Mouse (Mus musculus) cerebellum, adult 18-20 months (tissue): ENCODE results near the gene Itga6.

Source experiments
- DNase-seq, 2 experiments: peaks; one replicate each; pipeline ENCODE4 v3.0.0; 2021

Gene Itga6

DNA sequence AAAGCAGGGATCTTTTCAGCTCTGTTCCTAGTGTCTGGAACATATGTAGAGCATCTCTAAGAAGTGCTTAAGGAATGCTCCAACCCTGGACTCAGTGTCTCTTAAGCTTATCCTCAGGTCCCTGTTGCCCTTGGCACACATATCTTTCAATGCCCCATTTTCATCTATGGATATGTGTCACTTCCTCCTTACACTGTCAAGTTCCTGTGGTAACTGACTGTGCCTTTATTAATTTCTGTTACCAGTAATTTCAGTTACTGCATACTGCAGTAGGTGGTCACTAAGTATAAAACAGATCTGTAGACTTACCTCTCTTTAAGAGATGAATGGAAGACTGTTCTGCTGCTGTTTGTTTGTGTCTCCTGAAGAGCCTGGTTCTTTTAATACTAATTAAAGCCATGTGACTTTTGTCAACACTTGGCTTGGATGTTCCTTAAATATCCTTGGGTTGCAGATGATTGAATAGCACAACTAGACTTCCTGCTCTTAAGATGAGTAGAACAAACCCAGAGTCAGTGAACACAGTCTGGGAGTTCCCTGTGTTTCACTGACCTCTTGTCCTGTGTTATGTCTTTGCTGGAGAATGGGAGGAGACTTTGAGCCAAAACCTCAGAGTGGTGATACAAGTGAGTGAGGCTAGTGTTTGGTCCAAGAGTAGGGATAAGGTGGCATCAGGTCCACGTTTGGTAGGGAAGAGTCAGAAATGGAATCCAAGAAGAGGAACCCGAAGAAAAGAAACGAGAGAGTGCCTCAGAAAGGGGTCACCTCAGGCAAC is 19.7 kb downstream of the Itga6 start:
- no peak for DNase-seq

DNA sequence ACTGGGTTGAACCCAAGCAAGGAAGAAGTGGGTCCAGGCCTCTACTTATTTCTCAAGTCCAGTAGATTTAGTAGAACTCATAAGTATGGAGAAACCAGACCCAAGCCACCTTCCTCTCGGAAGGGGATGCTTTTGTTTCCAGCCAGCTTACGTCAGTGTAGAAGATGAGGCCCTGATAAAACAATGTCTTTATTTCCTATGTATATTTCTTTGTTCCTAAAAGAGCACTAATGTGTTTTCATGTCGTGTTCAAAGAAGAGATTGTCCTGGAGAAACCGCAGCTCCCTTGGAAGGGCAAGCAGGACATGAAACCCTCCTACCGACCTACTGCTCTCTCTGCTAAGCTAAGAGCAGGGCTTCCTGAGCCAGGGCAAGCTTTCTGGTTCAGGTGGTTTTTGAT is 20.6 kb downstream of the Itga6 start:
- DNase-seq, result no peak

DNA sequence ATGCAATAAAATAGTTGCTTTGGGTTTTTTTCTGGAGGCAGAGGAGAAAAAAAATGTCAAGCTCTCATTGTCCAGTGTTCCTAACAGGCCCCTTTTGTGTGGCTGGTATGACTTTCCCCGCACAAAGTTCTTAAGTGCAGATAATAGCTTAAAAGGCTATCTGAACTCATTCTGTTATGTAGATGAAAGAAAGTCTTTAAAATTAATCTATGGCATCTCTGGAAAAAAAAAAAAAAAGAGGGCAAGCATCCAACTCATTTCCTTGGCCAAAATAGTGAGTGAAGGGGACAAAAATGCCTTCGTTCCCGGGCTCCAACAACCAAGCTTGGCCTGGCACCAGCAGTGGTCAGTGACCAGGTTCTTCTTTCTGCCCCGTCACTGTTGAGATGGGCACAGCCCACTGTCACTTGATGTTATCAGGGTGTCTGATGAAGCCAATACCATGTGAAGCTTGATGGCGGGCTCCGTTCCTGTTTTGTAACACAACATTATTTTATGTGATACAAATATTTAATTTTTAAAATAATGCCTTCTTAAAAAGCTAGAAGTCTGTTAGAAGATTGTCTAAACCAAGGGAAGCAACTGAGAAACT is 21.7 kb downstream of the Itga6 start:
- no peak for DNase-seq

DNA sequence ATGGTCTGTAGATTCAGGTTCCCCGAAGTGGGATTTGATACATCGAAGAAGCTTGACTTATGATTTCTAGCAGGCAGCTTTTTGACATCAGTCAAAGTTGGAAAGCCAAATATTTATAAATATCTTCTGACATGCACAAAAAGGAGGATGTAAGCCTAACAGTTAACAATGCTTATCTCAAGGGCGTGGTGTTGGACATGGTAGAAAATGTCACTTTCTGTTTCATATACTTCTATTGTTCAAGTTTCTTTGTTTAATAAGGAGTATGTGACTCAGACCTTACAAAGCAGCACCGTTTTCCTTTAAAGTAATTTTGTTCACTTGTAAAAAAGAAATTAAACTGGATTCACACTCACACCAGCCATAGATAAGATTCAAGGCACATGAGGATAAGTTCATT is 26.3 kb downstream of the Itga6 start:
- DNase-seq, result no peak

DNA sequence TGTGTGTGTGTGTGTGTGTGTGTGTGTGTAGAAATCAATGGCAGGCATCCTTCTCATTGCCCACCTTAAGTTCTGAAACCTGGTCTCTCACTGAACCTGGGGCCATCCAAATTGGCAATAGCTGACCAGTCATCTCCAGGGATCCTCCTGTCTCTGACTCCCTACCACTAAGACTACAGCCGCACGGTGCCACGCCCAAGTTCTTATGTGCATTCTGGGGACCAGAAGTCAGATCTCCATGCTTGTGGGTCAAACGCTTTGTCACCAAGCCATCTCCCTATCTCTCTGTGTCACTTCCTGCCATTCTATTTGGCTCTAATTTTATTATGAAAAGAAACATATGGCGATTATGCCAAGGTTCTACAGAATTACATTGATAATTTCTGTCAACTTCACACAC is 28.3 kb downstream of the Itga6 start:
- DNase-seq, result no peak

DNA sequence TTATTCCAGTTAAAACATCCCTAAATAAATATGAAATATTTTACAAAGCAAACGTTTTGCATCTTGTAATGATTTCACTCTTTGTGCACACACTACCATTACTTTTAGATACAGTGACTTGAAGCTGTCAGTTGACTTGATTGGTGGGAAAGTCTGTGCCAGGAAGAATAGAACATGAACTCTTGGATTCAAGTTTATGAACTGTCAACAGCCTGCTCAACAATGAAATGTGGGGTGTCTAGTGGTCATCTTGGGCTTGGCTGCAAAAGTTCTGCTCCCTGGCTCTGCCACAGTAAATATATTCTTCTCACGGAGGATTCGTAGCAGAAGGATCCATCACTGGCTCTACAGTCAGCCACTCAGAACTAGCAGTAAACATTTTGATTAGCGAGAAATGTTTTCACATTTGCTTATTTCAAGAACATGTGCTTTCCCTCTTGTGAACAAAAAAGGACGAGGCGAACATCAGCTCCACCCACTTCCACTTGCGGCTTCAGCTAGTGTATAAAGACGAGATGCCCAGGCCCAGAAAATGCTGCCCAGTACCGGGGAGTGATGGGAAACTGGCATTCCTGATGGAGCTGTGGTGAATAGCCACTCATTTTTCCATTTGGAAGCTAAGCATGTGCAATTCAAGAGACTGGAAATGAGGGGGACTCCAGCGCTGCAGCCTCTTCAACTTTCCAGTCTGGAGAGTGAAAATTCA is 29.0 kb downstream of the Itga6 start:
- DNase-seq, result no peak

DNA sequence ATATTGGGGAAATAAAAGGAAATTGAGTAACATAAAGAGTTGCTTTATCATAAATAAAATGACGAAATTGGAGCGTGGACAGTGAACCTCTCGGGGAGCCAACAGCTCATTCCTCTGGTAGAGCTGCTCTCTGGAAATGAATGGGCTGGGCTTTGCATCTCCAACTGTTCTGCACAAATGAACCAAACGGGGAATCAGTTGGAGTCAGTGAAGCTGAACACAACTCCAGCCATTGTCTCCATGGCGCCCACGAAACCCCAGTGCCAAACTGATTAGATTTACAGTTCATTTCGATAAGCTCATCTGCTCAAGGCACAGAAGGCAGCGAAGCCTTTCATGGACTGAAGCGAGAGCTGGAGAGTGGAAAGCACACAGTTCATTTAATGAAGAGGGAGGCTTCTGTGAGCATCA is 29.8 kb downstream of the Itga6 start:
- DNase-seq, result no peak

DNA sequence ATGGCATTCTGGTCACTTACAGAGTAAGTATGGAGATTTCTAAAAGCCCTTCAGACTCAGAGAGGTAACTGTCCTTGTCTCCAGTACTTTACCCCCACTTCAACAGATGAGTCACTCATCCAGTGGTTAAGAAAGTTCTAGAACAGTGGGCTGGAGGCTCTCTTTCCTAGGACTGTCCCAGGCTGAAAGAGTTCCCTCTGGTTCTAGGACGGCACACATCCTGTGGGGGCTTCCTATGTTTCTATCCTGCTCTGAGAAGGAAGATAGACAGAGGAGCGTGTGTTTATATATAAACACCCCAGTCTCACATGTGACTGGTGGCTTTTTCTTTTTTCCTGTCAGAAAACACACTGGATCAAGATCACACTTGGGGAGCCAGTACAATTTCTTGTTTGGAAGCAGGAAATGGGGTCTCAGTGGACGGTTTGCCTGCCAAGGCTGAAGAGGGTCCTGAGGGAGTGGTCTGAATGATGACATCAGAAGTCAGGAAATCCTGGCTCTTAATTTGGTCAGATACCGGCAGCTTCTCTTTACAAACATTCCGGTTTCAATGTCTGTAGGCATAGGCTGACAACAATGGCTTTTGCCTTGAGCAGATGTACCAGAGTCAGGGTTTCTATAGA is 34.0 kb downstream of the Itga6 start:
- DNase-seq, result no peak

DNA sequence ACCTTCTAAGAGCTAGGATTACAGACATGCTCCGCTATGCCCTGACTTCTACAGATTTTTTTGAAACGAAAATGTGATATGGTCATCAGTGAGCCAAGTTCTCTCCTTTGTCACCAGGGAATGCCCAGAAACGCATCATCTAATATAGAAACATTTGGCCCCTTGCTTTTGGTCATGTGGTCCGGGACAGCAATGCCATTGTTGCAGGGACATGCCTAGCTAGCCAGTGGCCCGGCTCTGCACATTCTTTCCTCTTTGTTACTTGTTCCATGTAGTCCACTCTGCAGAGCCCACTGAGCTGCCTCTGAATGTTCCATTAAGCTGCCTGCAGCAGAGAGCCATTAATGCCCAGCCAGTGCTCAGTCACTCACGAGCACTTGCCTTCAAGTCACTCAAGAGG is 34.6 kb downstream of the Itga6 start:
- DNase-seq, result no peak

DNA sequence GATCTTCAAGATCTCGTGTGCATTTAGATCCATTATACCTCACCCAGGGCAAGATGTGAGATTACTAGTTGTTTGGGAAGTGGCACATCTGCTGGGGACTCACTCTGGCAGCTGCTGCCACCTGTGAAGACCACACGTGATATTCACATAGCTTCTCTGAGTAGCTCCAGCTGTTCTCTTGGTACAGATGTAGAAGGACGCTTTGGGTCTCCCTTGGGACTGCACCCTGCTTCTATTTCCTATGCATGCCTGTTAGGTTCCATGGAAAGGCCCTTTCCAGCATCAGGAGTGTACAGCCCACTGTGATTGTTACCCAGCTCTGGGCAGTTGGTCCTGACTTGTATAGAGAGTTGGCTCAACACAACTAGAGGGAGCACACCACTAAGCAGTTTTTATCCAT is 39.8 kb downstream of the Itga6 start:
- DNase-seq, result no peak

DNA sequence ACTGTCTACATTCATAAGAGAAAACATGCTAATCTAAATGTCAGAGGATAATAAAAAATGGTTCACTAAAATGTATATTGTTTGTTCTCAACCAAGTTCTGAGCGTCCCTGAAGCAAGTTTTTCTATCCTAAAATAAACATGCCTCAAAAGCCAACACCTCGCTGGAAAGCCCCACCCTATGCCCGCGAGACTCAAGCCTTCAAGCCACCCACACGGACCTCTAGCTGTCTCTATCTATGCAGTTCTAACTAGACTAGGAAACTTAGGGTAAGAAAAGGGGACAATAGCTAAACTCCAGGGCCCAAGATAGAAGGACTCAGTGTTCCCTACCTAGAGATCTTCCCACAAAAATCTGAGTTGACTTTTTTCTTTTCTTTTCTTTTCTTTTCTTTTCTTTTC is 40.6 kb downstream of the Itga6 start:
- DNase-seq, result no peak

DNA sequence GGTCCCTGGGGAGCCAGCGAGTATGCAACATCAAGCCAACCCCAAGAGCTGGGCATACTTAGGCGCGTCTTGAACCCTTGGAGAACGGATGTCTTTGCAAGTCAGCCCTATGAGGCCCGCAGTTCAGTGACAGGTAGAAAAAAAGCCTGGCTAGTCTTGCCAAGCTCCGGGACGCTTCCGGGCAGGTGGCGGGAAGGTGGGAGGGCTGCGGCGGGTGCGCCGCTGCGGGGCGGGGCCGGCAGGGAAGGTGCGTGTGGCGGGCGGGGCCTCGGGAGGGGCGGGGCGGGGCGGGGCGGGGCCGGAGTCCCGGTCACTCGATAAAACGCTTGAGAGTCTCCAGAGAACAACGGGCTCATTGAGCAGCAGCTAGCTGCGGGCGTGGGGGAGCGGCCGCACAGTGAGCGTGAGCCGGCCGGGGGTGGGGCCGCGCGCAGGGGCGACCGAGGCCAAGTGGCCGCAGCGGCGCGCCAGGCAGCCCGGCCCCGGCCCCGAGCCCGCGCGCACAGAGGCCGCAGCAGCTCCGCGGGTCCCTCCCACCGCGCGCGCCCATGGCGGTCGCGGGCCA is 41.3 kb downstream of the Itga6 start:
- DNase-seq, result peak; percentile 46 to 69

DNA sequence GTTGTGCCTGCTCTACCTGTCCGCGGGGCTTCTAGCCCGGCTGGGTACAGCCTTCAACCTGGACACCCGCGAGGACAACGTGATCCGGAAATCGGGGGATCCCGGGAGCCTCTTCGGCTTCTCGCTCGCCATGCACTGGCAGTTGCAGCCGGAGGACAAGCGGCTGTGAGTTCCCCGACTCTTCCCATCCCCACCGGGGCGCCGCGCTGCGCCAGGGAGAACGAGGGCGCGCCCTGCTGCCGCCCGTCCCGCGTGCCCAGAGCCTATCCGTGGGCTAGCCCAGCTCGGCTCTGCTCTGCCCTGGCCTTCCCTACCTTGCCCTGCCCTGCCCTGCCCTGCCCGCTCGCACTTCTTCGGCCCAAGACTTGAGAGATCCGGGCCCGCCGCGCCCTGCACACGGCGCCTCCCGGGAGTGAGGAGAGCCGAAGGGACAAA is 41.8 kb downstream of the Itga6 start:
- DNase-seq, result no peak

DNA sequence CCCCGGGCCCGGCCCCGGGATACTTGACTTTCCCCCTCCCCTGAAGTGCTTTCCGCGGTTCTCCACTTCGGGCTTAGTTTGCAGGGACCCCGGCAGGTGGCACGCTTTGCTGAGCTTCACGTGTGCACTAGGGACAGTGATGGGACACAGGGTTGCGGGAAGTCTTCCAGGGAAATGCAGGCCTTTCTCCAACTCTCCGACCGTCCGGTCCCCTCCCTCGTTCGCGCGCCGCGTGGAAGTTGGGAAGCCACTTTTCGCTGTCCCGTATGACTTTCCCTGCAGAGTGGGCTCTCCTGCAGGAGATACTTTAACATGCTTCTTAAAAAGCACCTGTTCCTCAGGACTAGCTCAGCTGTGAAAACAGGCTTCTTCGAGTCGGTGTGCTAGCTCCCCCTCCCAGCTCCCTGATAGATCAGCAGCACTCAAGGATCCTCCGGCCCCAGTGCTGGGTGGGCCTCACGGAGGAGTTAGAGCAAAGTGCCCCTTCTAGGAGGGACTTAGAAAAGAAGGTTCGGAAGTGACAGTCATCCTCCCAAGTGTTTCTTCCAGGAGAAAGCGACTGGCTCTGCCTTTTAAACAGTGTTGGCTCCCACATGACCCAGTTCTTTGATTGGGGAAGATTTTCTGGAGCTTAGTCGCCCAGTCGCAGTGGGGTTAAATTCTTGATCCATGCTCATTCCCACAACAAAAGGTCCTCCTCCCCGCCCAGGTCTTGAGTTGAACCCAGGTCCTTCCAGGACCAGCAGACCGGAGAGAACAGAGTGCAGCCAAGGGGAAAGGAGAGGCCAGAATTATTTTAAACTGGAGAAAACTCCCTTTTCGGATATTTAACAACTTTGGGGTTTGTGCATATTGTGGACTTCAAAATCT is 42.4 kb downstream of the Itga6 start:
- peak in 1 of 2 experiments; percentile 12 for DNase-seq

DNA sequence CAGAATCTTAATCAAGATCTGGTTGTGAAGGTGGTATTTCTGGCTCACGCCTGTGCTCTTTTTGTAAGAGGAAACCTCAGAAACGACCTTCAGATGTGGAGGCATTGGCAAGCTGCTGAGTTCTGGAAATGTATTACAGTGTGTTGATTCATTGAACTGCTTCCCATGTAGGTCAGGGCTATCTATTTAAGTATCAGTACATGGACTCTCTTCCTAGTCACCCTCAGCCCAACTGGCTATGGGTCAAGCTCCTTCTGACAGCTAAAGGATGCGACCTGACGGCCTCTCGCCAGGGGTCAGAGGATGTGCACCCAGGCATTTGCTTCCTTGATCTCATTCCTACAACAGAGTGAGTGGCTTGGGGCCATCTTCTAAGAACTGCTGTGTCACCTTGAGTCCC is 45.3 kb downstream of the Itga6 start:
- no peak for DNase-seq

DNA sequence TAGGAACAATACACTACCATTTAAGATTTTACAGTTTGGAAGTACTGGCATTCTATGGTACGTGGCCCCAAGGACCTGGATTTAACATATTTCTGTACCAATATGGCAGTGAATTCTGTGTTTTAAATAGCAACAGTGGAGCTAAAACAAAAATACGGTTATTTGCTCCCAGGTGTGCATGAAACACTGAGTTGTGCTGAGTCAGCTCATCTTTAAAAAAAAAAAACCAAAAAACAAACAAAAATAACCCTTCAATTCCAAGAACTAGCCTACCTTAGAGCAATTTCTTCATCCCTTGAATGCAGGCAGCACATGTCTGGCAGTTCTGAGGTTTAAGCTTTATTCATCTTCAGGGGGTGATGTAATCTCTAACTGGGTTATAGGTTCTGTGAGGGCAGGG is 45.8 kb downstream of the Itga6 start:
- DNase-seq, result no peak

DNA sequence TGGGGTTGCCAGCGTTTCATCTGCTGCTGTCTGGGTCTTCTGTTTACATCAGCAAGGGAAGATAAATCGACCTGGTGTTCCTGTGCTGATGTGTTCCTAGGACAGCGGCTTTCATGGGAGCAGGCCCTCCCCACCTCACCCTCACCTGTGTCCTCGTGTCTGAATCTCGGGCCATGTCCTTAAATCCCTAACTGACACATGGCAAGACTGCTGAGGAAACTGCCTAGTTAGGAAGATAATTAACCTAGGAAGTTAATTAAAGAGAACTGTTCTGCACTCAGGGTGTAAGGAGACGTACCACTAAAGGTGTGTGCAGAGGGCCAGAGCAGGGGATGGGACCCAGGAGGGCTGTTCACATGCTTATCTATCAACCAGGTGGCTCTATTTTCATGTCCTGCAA is 48.7 kb downstream of the Itga6 start:
- no peak for DNase-seq

DNA sequence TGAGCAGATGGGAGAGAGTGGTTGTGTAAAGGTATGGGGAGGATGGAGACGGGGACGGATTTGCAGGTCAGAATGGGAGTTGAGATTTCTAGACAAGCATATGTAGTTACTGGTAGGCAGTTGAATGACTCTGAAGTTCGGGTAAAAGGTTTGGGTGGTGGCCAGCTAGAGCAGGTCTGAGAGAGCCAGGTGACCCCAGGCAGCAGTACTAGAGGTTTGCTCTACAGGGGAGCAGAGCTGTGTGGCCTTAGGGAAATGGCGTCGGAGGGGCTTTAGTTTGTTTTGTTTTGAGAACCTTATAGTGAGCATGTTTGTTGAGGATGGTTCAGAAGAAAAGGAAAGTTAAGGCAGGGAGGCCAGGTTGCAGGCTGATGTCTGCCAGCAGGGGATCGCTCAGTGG is 51.4 kb downstream of the Itga6 start:
- no peak for DNase-seq

DNA sequence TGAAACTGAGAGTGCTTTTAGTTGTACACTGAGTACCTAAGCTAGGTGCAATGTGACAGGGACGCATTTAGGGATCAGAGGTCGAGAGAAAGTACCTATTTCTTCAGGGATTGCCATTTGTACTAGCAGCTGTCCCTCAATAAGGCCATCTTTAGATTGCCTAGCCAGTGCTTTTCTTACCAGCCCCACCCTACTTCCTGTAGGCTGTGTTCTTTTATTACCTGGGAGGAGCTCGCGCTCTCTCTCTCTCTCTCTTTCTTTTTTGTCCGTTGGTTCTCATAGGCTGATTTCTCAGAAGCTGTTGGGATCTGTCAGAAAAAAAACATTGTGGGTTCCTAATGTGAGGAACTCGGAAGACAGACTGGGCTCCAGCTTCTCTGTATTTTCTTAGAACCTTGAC is 55.4 kb downstream of the Itga6 start:
- DNase-seq, result no peak

DNA sequence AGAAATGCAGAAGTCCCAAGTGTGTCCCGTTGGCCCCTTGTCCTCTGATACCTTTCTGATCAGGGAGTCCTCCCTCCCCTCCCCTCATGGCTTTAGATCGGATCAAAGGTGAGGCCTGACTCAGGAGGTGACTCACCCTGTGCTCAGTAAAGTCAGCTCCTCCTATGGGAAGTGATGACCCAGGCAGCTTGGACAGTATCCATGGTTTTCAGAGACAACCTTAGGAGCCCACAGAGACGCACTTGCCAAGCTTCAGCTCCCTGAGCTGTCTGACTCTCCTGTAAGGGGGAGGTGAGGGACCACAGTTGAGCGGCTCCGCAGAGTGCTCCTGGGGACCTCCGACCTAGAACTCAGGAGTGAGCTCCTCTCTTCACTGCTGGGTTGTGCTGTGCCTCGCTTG is 56.3 kb downstream of the Itga6 start:
- no peak for DNase-seq

DNA sequence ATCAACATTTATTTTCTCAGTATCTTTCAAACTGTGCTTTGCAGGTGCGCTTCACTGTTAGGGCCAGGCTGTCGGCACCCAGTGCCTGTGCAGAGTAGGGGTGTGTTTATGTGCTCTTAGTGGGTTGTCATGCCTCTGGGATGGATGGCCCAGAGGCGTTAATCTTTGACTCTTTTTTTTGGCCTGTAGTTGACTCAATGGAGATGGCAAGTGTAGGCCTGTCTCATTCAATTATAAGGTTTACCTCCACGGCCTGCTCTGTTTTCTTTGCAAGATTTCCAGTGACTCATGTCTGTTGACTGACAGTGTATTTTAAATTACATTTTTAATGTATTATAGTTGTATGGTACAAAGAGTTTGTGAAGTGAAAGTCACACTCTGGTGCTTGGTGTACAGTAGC is 56.7 kb downstream of the Itga6 start:
- no peak for DNase-seq

DNA sequence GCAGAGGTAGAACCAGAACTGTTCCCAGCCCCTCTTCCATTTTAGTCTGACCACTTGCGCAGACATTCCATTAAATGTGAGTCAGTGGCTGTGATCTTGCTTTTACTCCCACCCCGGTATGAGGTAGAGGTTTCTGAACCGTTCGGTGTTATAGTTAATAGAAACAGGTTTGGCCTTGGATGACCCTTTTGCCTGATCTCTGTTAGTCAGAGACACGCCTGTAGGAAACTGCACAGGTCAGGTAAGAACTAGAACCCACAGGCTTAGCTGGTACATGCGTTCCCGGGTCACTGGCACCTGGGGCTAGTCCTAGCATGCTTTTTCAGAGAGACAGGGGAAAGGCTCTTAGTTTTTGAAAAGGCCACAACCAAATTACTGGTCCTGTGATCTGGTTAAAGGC is 59.7 kb downstream of the Itga6 start:
- no peak for DNase-seq
